22 mouse cellular contexts compared by ENCODE assay signal in genomic region chr6:107444336-107444735, GRCm38 (mm10).
DNase-seq lines count a peak whose midpoint lies in the region; ATAC-seq and TF ChIP-seq lines count a peak whose summit lies in the region.
"Had no signal": no experiment of that assay in that cellular context is flagged by ENCODE, and none has a peak within 500 bp of the region (broad histone marks: within the 10 kb centered on the region; RNA-seq: fewer than 3 reads in every experiment).

No protein-coding gene starts in this region.

- 85% methylated on average over 3 of the region's 3 CpGs for WGBS in midbrain, postnatal 0 days
- 87% methylated on average over 3 of the region's 3 CpGs for WGBS in midbrain, embryonic 13.5 days

- no peak overlapping the region for H3K27ac ChIP-seq in midbrain, postnatal 0 days (ENCODE audit: low read depth, low read length)
- no peak overlapping the region for H3K27ac ChIP-seq in midbrain, embryonic 13.5 days
- H3K27ac ChIP-seq: embryonic facial prominence, embryonic 10.5 days; kidney, embryonic 15.5 days; macrophage; midbrain, embryonic 10.5 days; neural tube, embryonic 15.5 days had no signal

- intact Hi-C loops in heart, postnatal 36 days (cut with DNase I), result no loop called here

- no peak overlapping the region for H3K4me3 ChIP-seq in midbrain, postnatal 0 days (ENCODE audit: low read depth, low read length)
- H3K4me3 ChIP-seq in midbrain, embryonic 13.5 days (replicated peaks), result no peak overlapping the region
- H3K4me3 ChIP-seq: embryonic facial prominence, embryonic 10.5 days; kidney, embryonic 15.5 days; midbrain, embryonic 10.5 days; neural tube, embryonic 15.5 days had no signal

- no peaks in the 10 kb centered on the region for H3K4me1 ChIP-seq in midbrain, postnatal 0 days (ENCODE audit: insufficient read depth, low read length)
- H3K4me1 ChIP-seq in midbrain, embryonic 13.5 days (replicated peaks), result no peaks in the 10 kb centered on the region
- H3K4me1 ChIP-seq: embryonic facial prominence, embryonic 10.5 days; kidney, embryonic 15.5 days; midbrain, embryonic 10.5 days; neural tube, embryonic 15.5 days had no signal

- no peaks in the 10 kb centered on the region for H3K36me3 ChIP-seq in midbrain, postnatal 0 days (ENCODE audit: insufficient read depth, low read length)
- H3K36me3 ChIP-seq in midbrain, embryonic 13.5 days, result no peaks in the 10 kb centered on the region
- H3K36me3 ChIP-seq: embryonic facial prominence, embryonic 10.5 days; kidney, embryonic 15.5 days; midbrain, embryonic 10.5 days; neural tube, embryonic 15.5 days had no signal

- no peaks in the 10 kb centered on the region for H3K9me3 ChIP-seq in midbrain, postnatal 0 days (ENCODE audit: low read length)
- H3K9me3 ChIP-seq in midbrain, embryonic 13.5 days, result no peaks in the 10 kb centered on the region
- H3K9me3 ChIP-seq: embryonic facial prominence, embryonic 10.5 days; kidney, embryonic 15.5 days; midbrain, embryonic 10.5 days; neural tube, embryonic 15.5 days had no signal

- no peak overlapping the region for H3K4me2 ChIP-seq in midbrain, postnatal 0 days (ENCODE audit: low read depth, low read length, poor library complexity, severe bottlenecking)
- H3K4me2 ChIP-seq in midbrain, embryonic 13.5 days (replicated peaks), result no peak overlapping the region
- H3K4me2 ChIP-seq: kidney, embryonic 15.5 days; neural tube, embryonic 15.5 days had no signal

- TF ChIP-seq CTCF in midbrain, postnatal 0 days (IDR thresholded peaks at IDR 0.05), result no peak

- ATAC-seq in midbrain, postnatal 0 days (ENCODE audit: low FRiP score), result no peak
- no peak for ATAC-seq in midbrain, embryonic 13.5 days
- no peak for ATAC-seq in megakaryocyte, adult 5-6 weeks (ENCODE audit: poor library complexity, severe bottlenecking)
- ATAC-seq: forebrain, postnatal 0 days; intestine, postnatal 0 days; liver, postnatal 0 days; lung, postnatal 0 days had no signal

- peak; percentile 8 to 11 for DNase-seq in frontal cortex, postnatal 36 days (ENCODE audit: low spot score in 2 of 2)
- no peak for DNase-seq in frontal cortex, postnatal 25 days (ENCODE audit: low spot score in 2 of 2)
- DNase-seq in midbrain, postnatal 0 days (ENCODE audit: low spot score), result peak; percentile 38
- DNase-seq in cerebellum, adult 8-10 months, result peak; percentile 70
- peak; percentile 72 to 76 for DNase-seq in cerebellum, postnatal 36 days
- no peak for DNase-seq in heart, postnatal 36 days
- DNase-seq: adrenal gland, postnatal 25 days; forebrain, postnatal 0 days; gastrocnemius, postnatal 36 days; kidney, postnatal 4 days; liver, postnatal 0 days; thymus, adult 2 months; thymus, postnatal 4 days had no signal

- H3K27me3 ChIP-seq in midbrain, postnatal 0 days (ENCODE audit: insufficient read depth, low read length), result no peaks in the 10 kb centered on the region
- H3K27me3 ChIP-seq in midbrain, embryonic 13.5 days, result no peaks in the 10 kb centered on the region
- H3K27me3 ChIP-seq: kidney, embryonic 15.5 days; neural tube, embryonic 15.5 days had no signal

- no peak overlapping the region for H3K9ac ChIP-seq in midbrain, postnatal 0 days (replicated peaks; ENCODE audit: low read length, poor library complexity, severe bottlenecking)
- H3K9ac ChIP-seq in midbrain, embryonic 13.5 days (replicated peaks), result no peak overlapping the region
- H3K9ac ChIP-seq: forebrain, postnatal 0 days; kidney, embryonic 15.5 days; liver, postnatal 0 days; neural tube, embryonic 15.5 days had no signal

Comparison
In these comparisons a context has a peak if more than half of its experiments do, and no peak if none do; other contexts are left out.
1. DNase-seq: peak in frontal cortex, postnatal 36 days (2 of 2), midbrain, postnatal 0 days (single experiment), cerebellum, adult 8-10 months (single experiment) and cerebellum, postnatal 36 days (2 of 2); none in frontal cortex, postnatal 25 days (0 of 2) and heart, postnatal 36 days (0 of 2).